Mouse (Mus musculus): Measurements from ENCODE around the gene Tnf. TPM values are rescaled to one million over a fixed set of nuclear protein-coding genes. Genes with fewer than 3 reads are reported as not detected.
A peak's percentile ranks its signal among the peaks of the same experiment; 100 is the strongest.

Gene Tnf
- polyA plus RNA-seq, 1 experiment from 2014 or later = 0.12 TPM

- peak; percentile 79 for ATAC-seq (replicated peaks; ENCODE audit: low FRiP score)
- Histone ChIP-seq H3K9ac (no peak overlapping the region), H3K27ac (no peak overlapping the region), H3K4me3 (replicated peaks) (no peak overlapping the region), H3K4me1 (no peaks in the 10 kb centered on the region), H3K9me3 (replicated peaks) (no peaks in the 10 kb centered on the region), H3K36me3 (no peaks in the 10 kb centered on the region), H3K27me3 (no peaks in the 10 kb centered on the region), H3K4me2 (no peak overlapping the region)
- WGBS = 21% methylated on average over 5 of the region's 5 CpGs
Measured at GRCm38 (mm10) chr17:35178528-35178927, 23.3 kb downstream of the Tnf start.

DNA sequence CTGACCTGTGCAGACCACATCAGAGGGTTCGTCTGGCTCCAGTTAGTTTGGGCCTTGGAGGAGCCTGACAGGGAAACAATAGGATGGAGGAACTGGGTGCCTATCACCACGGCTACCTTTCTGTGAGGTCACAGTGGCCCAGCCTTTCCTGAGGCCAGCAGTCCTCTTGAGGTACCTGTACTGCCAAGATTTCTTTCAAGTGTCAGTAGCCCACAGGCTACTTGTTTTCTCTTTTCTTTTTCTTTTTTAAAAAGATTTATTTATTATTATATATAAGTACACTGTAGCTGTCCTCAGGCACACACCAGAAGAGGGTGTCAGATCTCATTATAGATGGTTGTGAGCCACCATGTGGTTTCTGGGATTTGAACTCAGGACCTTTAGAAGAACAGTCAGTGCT is 25.8 kb downstream of the Tnf start, which contains the start of gene Aif1:
TSS of gene Aif1 (minus strand) at position 101 of the 400 bp plus-strand sequence.
- WGBS = 57% methylated on average over 2 of the region's 2 CpGs
- no peaks in the 10 kb centered on the region for H3K27me3 ChIP-seq
- H3K9me3 ChIP-seq (replicated peaks) = no peaks in the 10 kb centered on the region
- H3K4me1 ChIP-seq = no peaks in the 10 kb centered on the region
- ATAC-seq (replicated peaks; ENCODE audit: low FRiP score) = no peak
- H3K9ac ChIP-seq = no peak within 1 kb of the TSS
- no peaks in the 10 kb centered on the region for H3K36me3 ChIP-seq
- H3K27ac ChIP-seq = no peak within 1 kb of the TSS
- no peak within 1 kb of the TSS for H3K4me3 ChIP-seq (replicated peaks)
- H3K4me2 ChIP-seq = no peak within 1 kb of the TSS

DNA sequence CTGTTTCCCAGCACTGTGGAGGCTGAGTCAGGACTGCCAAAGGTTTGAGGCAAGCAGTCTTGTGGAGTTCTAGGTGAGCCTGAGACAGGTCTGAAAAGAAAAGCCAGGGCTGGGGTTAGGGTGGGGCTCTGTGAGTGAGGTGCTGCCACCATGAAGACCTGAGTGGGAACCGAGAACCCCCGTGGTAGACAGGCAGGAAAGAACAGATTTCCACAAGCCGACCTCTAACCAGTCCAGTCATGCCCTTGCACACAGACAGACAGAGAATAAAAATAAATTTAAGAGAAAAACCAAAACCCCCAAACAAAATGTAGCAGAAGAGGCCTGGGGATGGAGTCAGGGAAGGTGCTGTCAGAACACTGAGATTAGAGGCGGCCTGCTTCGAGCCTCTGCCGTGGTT is 26.4 kb downstream of the Tnf start:
- Histone ChIP-seq H3K27ac (no peak overlapping the region), H3K4me3 (replicated peaks) (no peak overlapping the region), H3K9me3 (replicated peaks) (no peaks in the 10 kb centered on the region), H3K36me3 (no peaks in the 10 kb centered on the region), H3K27me3 (no peaks in the 10 kb centered on the region), H3K9ac (no peak overlapping the region), H3K4me2 (no peak overlapping the region), H3K4me1 (no peaks in the 10 kb centered on the region)
- ATAC-seq (replicated peaks; ENCODE audit: low FRiP score) = no peak
- 64% methylated on average over 6 of the region's 6 CpGs for WGBS

DNA sequence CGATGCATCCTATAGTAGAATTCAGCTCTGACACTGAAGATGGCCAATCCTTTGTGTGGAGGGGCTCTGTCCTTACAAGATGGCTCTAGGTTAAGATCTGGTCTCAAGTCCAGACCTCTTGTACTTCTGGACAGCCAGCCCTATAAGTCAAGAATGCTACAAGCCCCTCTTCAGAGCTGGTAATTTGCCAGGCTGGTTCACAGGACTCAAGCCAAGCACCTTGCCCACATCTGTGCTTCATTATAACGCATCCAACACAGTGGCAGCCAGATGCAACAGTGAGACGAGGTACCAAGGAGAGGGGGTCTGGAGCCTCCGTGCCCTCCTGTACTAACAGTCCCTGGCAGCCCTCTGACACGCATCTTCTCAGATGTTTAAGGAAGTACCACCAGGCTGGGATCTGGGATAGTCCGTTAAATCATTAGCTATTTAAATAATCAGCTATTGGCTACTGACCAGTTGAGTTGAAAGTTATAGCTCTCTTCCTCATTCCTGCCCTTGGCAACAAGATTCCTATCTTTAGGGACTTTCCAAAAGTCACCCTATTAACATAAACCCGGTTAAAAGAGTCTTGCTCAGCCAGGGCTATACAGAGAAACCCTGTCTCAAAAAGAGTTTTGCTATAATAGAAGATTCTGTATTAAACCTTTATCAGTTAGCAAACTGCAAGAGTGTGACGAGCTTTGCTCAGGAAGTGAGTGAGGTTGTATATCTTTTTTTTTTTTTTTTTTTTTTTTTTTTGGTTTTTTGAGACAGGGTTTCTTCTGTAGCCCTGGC is 27.4 kb downstream of the Tnf start:
- Histone ChIP-seq H3K27ac (peak overlapping the region; percentile 57; the same call in 1 of the 2 replicates), H3K9me3 (replicated peaks) (no peaks in the 10 kb centered on the region), H3K4me1 (no peaks in the 10 kb centered on the region), H3K9ac (no peak overlapping the region), H3K4me2 (no peak overlapping the region), H3K4me3 (replicated peaks) (no peak overlapping the region), H3K27me3 (no peaks in the 10 kb centered on the region), H3K36me3 (no peaks in the 10 kb centered on the region)
- WGBS = 67% methylated on average over 8 of the region's 8 CpGs
- ATAC-seq (replicated peaks; ENCODE audit: low FRiP score) = no peak

GRCm38 (mm10) chr17:35173329-35173728 is 28.5 kb downstream of the Tnf start:
- Histone ChIP-seq H3K9ac (0 out of 2 replicates have a peak overlapping the region, but pooled peaks have one; percentile 29), H3K4me2 (no peak overlapping the region), H3K27ac (peak overlapping the region; percentile 57), H3K4me1 (0 out of 2 replicates have a peak, but pooled peaks cover 2% of the 10 kb centered on the region), H3K36me3 (no peaks in the 10 kb centered on the region), H3K4me3 (replicated peaks) (no peak overlapping the region), H3K9me3 (replicated peaks) (no peaks in the 10 kb centered on the region), H3K27me3 (no peaks in the 10 kb centered on the region)
- 79% methylated on average over 3 of the region's 3 CpGs for WGBS
- no peak for ATAC-seq (replicated peaks; ENCODE audit: low FRiP score)

DNA sequence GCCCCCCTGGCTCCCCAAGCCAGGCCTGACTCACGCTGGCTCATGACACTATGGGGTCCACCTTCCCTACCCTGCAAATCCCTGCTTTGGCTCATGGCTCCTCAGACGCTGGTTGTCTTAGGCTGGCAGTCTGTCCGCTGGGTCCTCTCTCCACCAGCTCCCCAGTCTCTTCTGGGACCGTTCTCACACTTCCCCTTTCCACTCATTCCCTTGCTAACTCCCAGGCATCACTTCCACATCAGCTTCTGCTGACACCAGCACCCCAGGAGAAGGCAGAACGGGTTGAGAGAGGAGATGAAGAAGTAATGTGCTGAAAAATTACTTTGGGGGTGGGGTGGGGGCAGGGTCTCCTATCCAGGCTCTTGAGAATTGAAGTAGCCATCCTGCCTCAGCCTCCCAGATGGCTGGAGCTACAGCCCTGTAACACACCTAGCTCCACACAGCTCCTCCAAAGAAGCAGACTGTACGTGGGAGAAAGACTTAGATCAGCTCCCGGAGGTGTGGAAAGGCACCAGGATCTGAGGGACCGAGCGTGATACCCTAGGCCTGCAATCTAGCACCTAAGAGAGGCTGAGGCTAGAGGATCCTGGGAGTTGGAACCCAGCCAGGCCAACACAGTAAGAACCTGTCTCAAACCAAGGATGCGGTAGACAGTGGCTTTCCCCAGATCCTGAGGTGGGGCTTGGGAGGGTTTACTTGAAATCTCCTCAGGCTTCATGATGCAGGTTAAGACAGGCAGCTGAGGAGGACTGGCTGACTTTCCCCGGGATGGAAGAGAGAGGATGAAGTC is 29.2 kb downstream of the Tnf start:
- 75% methylated on average over 11 of the region's 11 CpGs for WGBS
- H3K4me2 ChIP-seq = no peak overlapping the region
- no peaks in the 10 kb centered on the region for H3K27me3 ChIP-seq
- H3K9ac ChIP-seq = no peak overlapping the region
- 0 out of 2 replicates have a peak, but pooled peaks cover 2% of the 10 kb centered on the region for H3K4me1 ChIP-seq
- no peaks in the 10 kb centered on the region for H3K9me3 ChIP-seq (replicated peaks)
- H3K4me3 ChIP-seq (replicated peaks) = no peak overlapping the region
- no peak overlapping the region for H3K27ac ChIP-seq
- H3K36me3 ChIP-seq = no peaks in the 10 kb centered on the region
- no peak for ATAC-seq (replicated peaks; ENCODE audit: low FRiP score)

- H3K4me2 ChIP-seq = no peak overlapping the region
- H3K4me3 ChIP-seq (replicated peaks) = no peak overlapping the region
- peaks cover 13% of the 10 kb centered on the region for H3K4me1 ChIP-seq
- H3K36me3 ChIP-seq = no peaks in the 10 kb centered on the region
- no peak for ATAC-seq (replicated peaks; ENCODE audit: low FRiP score)
- no peak overlapping the region for H3K9ac ChIP-seq
- 0 out of 2 replicates have a peak overlapping the region, but pooled peaks have one; percentile 39 for H3K27ac ChIP-seq
- H3K9me3 ChIP-seq (replicated peaks) = no peaks in the 10 kb centered on the region
- WGBS = 19% methylated on average over 4 of the region's 4 CpGs
- H3K27me3 ChIP-seq = no peaks in the 10 kb centered on the region
Measured at GRCm38 (mm10) chr17:35168541-35169207, 33.1 kb downstream of the Tnf start.

- peaks cover 19% of the 10 kb centered on the region for H3K4me1 ChIP-seq
- no peak overlapping the region for H3K27ac ChIP-seq
- H3K4me2 ChIP-seq = no peak overlapping the region
- no peak overlapping the region for H3K4me3 ChIP-seq (replicated peaks)
- ATAC-seq (replicated peaks; ENCODE audit: low FRiP score) = no peak
- no peak overlapping the region for H3K9ac ChIP-seq
- no peaks in the 10 kb centered on the region for H3K36me3 ChIP-seq
- WGBS = 83% methylated on average over 7 of the region's 7 CpGs
- no peaks in the 10 kb centered on the region for H3K9me3 ChIP-seq (replicated peaks)
- no peaks in the 10 kb centered on the region for H3K27me3 ChIP-seq
Measured at GRCm38 (mm10) chr17:35167794-35168193, 34.0 kb downstream of the Tnf start.

DNA sequence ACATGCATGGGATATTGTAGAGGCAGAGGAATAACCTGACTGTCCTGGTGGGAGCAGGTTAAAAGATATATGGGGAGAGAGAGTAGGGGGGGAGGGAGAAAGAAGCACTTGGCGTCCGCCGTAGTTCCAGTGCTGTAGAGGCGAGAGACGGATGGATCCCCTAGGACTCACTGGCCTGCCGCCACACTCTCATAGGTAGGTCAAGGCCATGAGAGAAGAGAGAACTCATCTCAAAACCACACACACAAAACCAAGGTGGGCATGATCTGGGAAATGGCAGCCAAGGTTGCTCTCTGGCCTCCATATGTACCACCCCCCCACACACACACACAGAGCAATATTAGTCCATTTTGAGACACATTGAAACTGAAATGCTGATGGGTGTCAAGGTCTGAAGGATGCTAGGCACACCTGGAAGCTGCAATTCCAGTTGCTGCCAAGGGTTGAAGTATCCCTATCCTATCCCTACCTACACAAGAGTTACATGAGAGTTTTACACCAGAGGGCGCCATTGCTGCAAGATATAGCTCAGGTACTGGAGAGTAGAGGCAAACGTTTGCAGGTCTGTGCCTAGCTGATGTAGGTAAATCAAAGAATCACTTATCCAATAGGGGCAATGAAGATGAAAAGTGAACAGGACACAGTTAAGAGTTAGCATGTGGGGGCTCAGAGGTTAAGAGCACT is 35.3 kb downstream of the Tnf start:
- H3K27me3 ChIP-seq = no peaks in the 10 kb centered on the region
- ATAC-seq (replicated peaks; ENCODE audit: low FRiP score) = no peak
- H3K9me3 ChIP-seq (replicated peaks) = no peaks in the 10 kb centered on the region
- H3K27ac ChIP-seq = peak overlapping the region; percentile 99
- peak overlapping the region; percentile 84 for H3K4me3 ChIP-seq (replicated peaks)
- peak overlapping the region; percentile 44; the same call in 1 of the 2 replicates for H3K9ac ChIP-seq
- WGBS = 67% methylated on average over 8 of the region's 8 CpGs
- peak overlapping the region; percentile 89 for H3K4me2 ChIP-seq
- peaks cover 32% of the 10 kb centered on the region for H3K4me1 ChIP-seq
- H3K36me3 ChIP-seq = peaks cover 13% of the 10 kb centered on the region

- no peaks in the 10 kb centered on the region for H3K27me3 ChIP-seq
- peak overlapping the region; percentile 84 for H3K4me3 ChIP-seq (replicated peaks)
- peak overlapping the region; percentile 89 for H3K4me2 ChIP-seq
- peak overlapping the region; percentile 99 for H3K27ac ChIP-seq
- peaks cover 34% of the 10 kb centered on the region for H3K4me1 ChIP-seq
- no peaks in the 10 kb centered on the region for H3K9me3 ChIP-seq (replicated peaks)
- peak; percentile 90; the same call in 1 of the 2 replicates for ATAC-seq (replicated peaks; ENCODE audit: low FRiP score)
- H3K36me3 ChIP-seq = peaks cover 21% of the 10 kb centered on the region
- peak overlapping the region; percentile 44 for H3K9ac ChIP-seq
- 21% methylated on average over 12 of the region's 12 CpGs for WGBS
Measured at GRCm38 (mm10) chr17:35165451-35166155, 36.2 kb downstream of the Tnf start.

Data from kidney, embryonic 15.5 days (tissue).